Mouse (Mus musculus): ENCODE results near the gene Gps2. TPM values are rescaled to one million over a fixed set of nuclear protein-coding genes. Genes with fewer than 3 reads are reported as not detected.

Gps2 gene
- total and polyA plus RNA-seq, 3 experiments = 25.0 to 73.6 (median 29.4) TPM

GRCm38 (mm10) chr11:69960616-69961015, 46.9 kb downstream of the Gps2 start:
- Histone ChIP-seq H3K27ac (ENCODE audit: insufficient read depth, low read depth) (no peak overlapping the region), H3K4me3 (replicated peaks in 1 of 3; ENCODE audit: low read depth in 2 of 3, low read length in 2 of 3, poor library complexity in 1 of 3) (no peak overlapping the region), H3K36me3 (replicated peaks in 1 of 2; ENCODE audit: control insufficient read depth in 1 of 2, insufficient read depth in 1 of 2, low read length in 1 of 2) (no peaks in the 10 kb centered on the region), H3K27me3 (replicated peaks) (peaks cover 12% of the 10 kb centered on the region), H3K4me2 (ENCODE audit: insufficient read depth, low read depth, poor library complexity, severe bottlenecking) (no peak overlapping the region), H3K4me1 (ENCODE audit: control insufficient read depth in 1 of 2, insufficient read depth in 2 of 2) (peaks cover 8% of the 10 kb centered on the region in 2 experiments), H3K79me2 (replicated peaks; ENCODE audit: control insufficient read depth, extremely low read depth, insufficient read depth, poor library complexity, severe bottlenecking) (no peaks in the 10 kb centered on the region), H3K9ac (ENCODE audit: insufficient read depth, low read depth) (no peak overlapping the region), H3K9me3 (replicated peaks; ENCODE audit: low read length) (peaks cover 10% of the 10 kb centered on the region)
- dilution Hi-C loops (cut with MboI; ENCODE audit: extremely low pct_ligation_motif_present, extremely low pct_unique_long_range_greater_than_20kb, low sequenced_read_pairs) = no loop called here
- peak; percentile 37 for DNase-seq (ENCODE audit: extremely low read depth)
- in situ Hi-C loops (cut with MboI; ENCODE audit: low pct_ligation_motif_present, low pct_unique_long_range_greater_than_20kb, low sequenced_read_pairs) = no loop called here
- TF ChIP-seq EP300 (IDR thresholded peaks at IDR 0.05; ENCODE audit: low read length) = no peak
- TF ChIP-seq NELFE (IDR thresholded peaks at IDR 0.05; ENCODE audit: low read depth, low read length) = no peak
- TF ChIP-seq RAD21 (IDR thresholded peaks at IDR 0.05; ENCODE audit: low read depth, low read length) = peak; percentile 25
- peak; percentile 62 to 70 for TF ChIP-seq CTCF (conservative IDR thresholded peaks at IDR 0.05 in 1 of 2, IDR thresholded peaks at IDR 0.05 in 1 of 2; ENCODE audit: low read depth in 2 of 2, low read length in 2 of 2)
- TF ChIP-seq SMC3 (IDR thresholded peaks at IDR 0.05; ENCODE audit: low read depth, low read length) = peak; percentile 34; the same call in 1 of the 2 replicates

GRCm38 (mm10) chr11:69961841-69962240, 48.2 kb downstream of the Gps2 start:
- Histone ChIP-seq H3K4me3 (replicated peaks in 1 of 3; ENCODE audit: low read depth in 2 of 3, low read length in 2 of 3, poor library complexity in 1 of 3) (no peak overlapping the region), H3K4me2 (ENCODE audit: insufficient read depth, low read depth, poor library complexity, severe bottlenecking) (no peak overlapping the region), H3K9me3 (replicated peaks; ENCODE audit: low read length) (peaks cover 22% of the 10 kb centered on the region), H3K79me2 (replicated peaks; ENCODE audit: control insufficient read depth, extremely low read depth, insufficient read depth, poor library complexity, severe bottlenecking) (no peaks in the 10 kb centered on the region), H3K36me3 (replicated peaks in 1 of 2; ENCODE audit: control insufficient read depth in 1 of 2, insufficient read depth in 1 of 2, low read length in 1 of 2) (peaks cover 0 to 4% of the 10 kb centered on the region in 2 experiments), H3K4me1 (ENCODE audit: control insufficient read depth in 1 of 2, insufficient read depth in 2 of 2) (peaks cover 8% of the 10 kb centered on the region in 2 experiments), H3K27ac (ENCODE audit: insufficient read depth, low read depth) (no peak overlapping the region), H3K9ac (ENCODE audit: insufficient read depth, low read depth) (no peak overlapping the region), H3K27me3 (replicated peaks) (peaks cover 12% of the 10 kb centered on the region)
- dilution Hi-C loops (cut with MboI; ENCODE audit: extremely low pct_ligation_motif_present, extremely low pct_unique_long_range_greater_than_20kb, low sequenced_read_pairs) (no loop called here), in situ Hi-C loops (cut with MboI; ENCODE audit: low pct_ligation_motif_present, low pct_unique_long_range_greater_than_20kb, low sequenced_read_pairs) (no loop called here)
- no peak for DNase-seq (ENCODE audit: extremely low read depth)
- TF ChIP-seq ZKSCAN1 (IDR thresholded peaks at IDR 0.05; ENCODE audit: borderline replicate concordance, low read depth, low read length) (no peak), USF1 (IDR thresholded peaks at IDR 0.05; ENCODE audit: low read depth, low read length) (no peak), POLR2A (IDR thresholded peaks at IDR 0.05; ENCODE audit: low read depth, low read length) (no peak), CTCF (conservative IDR thresholded peaks at IDR 0.05 in 1 of 2, IDR thresholded peaks at IDR 0.05 in 1 of 2; ENCODE audit: low read depth in 2 of 2, low read length in 2 of 2) (no peak), KAT2A (IDR thresholded peaks at IDR 0.05; ENCODE audit: insufficient replicate concordance, low read length) (no peak), E2F4 (IDR thresholded peaks at IDR 0.05; ENCODE audit: insufficient replicate concordance, low read depth, low read length) (no peak), TBP (conservative IDR thresholded peaks at IDR 0.05; ENCODE audit: low read depth, low read length) (no peak), JUN (IDR thresholded peaks at IDR 0.05; ENCODE audit: insufficient read depth, low read depth, low read length) (no peak), EP300 (IDR thresholded peaks at IDR 0.05; ENCODE audit: low read length) (no peak)

- no peak within 1 kb of the TSS for H3K4me3 ChIP-seq (replicated peaks in 1 of 3; ENCODE audit: low read depth in 2 of 3, low read length in 2 of 3, poor library complexity in 1 of 3)
- dilution Hi-C loops (cut with MboI; ENCODE audit: extremely low pct_ligation_motif_present, extremely low pct_unique_long_range_greater_than_20kb, low sequenced_read_pairs) = no loop called here
- peaks cover 24% of the 10 kb centered on the region for H3K9me3 ChIP-seq (replicated peaks; ENCODE audit: low read length)
- no peak within 1 kb of the TSS for H3K27ac ChIP-seq (ENCODE audit: insufficient read depth, low read depth)
- no peak within 1 kb of the TSS for H3K4me2 ChIP-seq (ENCODE audit: insufficient read depth, low read depth, poor library complexity, severe bottlenecking)
- H3K36me3 ChIP-seq (replicated peaks in 1 of 2; ENCODE audit: control insufficient read depth in 1 of 2, insufficient read depth in 1 of 2, low read length in 1 of 2) = peaks cover 11 to 26% of the 10 kb centered on the region in 2 experiments
- H3K27me3 ChIP-seq (replicated peaks) = no peaks in the 10 kb centered on the region
- in situ Hi-C loops (cut with MboI; ENCODE audit: low pct_ligation_motif_present, low pct_unique_long_range_greater_than_20kb, low sequenced_read_pairs) = no loop called here
- H3K9ac ChIP-seq (ENCODE audit: insufficient read depth, low read depth) = no peak within 1 kb of the TSS
- no peak for DNase-seq (ENCODE audit: extremely low read depth)
- no peak for TF ChIP-seq ZNF384 (IDR thresholded peaks at IDR 0.05; ENCODE audit: low read depth, low read length)
- TF ChIP-seq ELF1 (IDR thresholded peaks at IDR 0.05; ENCODE audit: low read depth, low read length) = no peak
- TF ChIP-seq MYC (IDR thresholded peaks at IDR 0.05; ENCODE audit: low read depth, low read length) = no peak
- no peak for TF ChIP-seq MEF2A (IDR thresholded peaks at IDR 0.05; ENCODE audit: borderline replicate concordance, low read depth, low read length)
- no peak for TF ChIP-seq MAFK (IDR thresholded peaks at IDR 0.05; ENCODE audit: insufficient replicate concordance, low read length)
- no peaks in the 10 kb centered on the region for H3K79me2 ChIP-seq (replicated peaks; ENCODE audit: control insufficient read depth, extremely low read depth, insufficient read depth, poor library complexity, severe bottlenecking)
- peaks cover 8 to 22% of the 10 kb centered on the region in 2 experiments for H3K4me1 ChIP-seq (ENCODE audit: control insufficient read depth in 1 of 2, insufficient read depth in 2 of 2)
Measured at GRCm38 (mm10) chr11:69964650-69965270, 51.1 kb downstream of the Gps2 start, which contains the start of gene Cldn7. TSS of gene Cldn7 (plus strand) at chr11:69964779.
